Mouse (Mus musculus) gastrocnemius, adult 8-10 months (tissue): Measurements from ENCODE around the gene Smc2. TPM values are rescaled to one million over a fixed set of nuclear protein-coding genes. Genes with fewer than 3 reads are reported as not detected.
"Not testable (repeated sequence)": the region's sequence is repeated elsewhere in the genome, so short reads cannot be mapped to it uniquely, and the experiment has no call there.

ENCODE experiments used
- DNase-seq, 2 experiments: peaks; one replicate each; pipeline ENCODE4 v3.0.0; 2022; ENCODE audit warnings: low spot score in 2 of 2
- total RNA-seq, 4 experiments: library from RNA; stranded (reverse); gene quantifications; 2 replicates each; pipeline ENCODE4 v1.2.4; 2022

Smc2 gene
- under 1 TPM; 0.36 to 0.77 (median 0.53) TPM for total RNA-seq

GRCm38 (mm10) chr4:52438886-52439664 lies at the start of gene Smc2:
Gene Smc2 (plus strand): TSS chr4:52439243.
- DNase-seq: peak; percentile 89 to 93

GRCm38 (mm10) chr4:52411587-52411986 lies 27.5 kb upstream of the Smc2 start:
- DNase-seq: no peak

GRCm38 (mm10) chr4:52423653-52424052 lies 15.4 kb upstream of the Smc2 start:
- no peak for DNase-seq

GRCm38 (mm10) chr4:52429310-52430198 lies 9.5 kb upstream of the Smc2 start:
- no peak for DNase-seq

- not testable (repeated sequence) for DNase-seq
Observed at GRCm38 (mm10) chr4:52435551-52435950, 3.5 kb upstream of the Smc2 start.

GRCm38 (mm10) chr4:52438371-52438885 lies 615 bp upstream of the Smc2 start:
- DNase-seq: no peak

GRCm38 (mm10) chr4:52459726-52460125 lies 20.7 kb downstream of the Smc2 start:
- DNase-seq: no peak

GRCm38 (mm10) chr4:52461321-52461720 lies 22.3 kb downstream of the Smc2 start:
- DNase-seq: no peak

- DNase-seq: no peak
Observed at GRCm38 (mm10) chr4:52473431-52473830, 34.4 kb downstream of the Smc2 start.

- no peak for DNase-seq
Observed at GRCm38 (mm10) chr4:52487486-52487885, 48.4 kb downstream of the Smc2 start.

- DNase-seq: not testable (repeated sequence)
Observed at GRCm38 (mm10) chr4:52497144-52497543, 58.1 kb downstream of the Smc2 start, which contains the start of gene Vma21-ps. Gene Vma21-ps (minus strand): TSS chr4:52497244.

GRCm38 (mm10) chr4:52517580-52517979 lies 78.5 kb downstream of the Smc2 start:
- DNase-seq: no peak

GRCm38 (mm10) chr4:52519301-52519700 lies 80.3 kb downstream of the Smc2 start:
- DNase-seq: no peak

GRCm38 (mm10) chr4:52526464-52526863 lies 87.4 kb downstream of the Smc2 start:
- DNase-seq: no peak

GRCm38 (mm10) chr4:52530636-52531035 lies 91.6 kb downstream of the Smc2 start:
- DNase-seq: no peak

Other genes with a start within 250 kb of the Smc2 start
- gene Vma21-ps, start 58.0 kb downstream of the Smc2 start, total RNA-seq: not detected
- gene Toporsl, start 157.0 kb downstream of the Smc2 start, total RNA-seq: not detected